Mouse (Mus musculus) hindbrain, embryonic 15.5 days (tissue): ENCODE measurements around the gene Chn1. TPM values are rescaled to one million over a fixed set of nuclear protein-coding genes. Genes with fewer than 3 reads are reported as not detected.

Experiments
- ATAC-seq: fragments of 200-750 bp; cut with Nextera tagmentation; 2 replicates; pipeline ENCODE4 v1.8.0; 2017; ENCODE audit warnings: low read depth, moderate number of reproducible peaks, moderate TSS enrichment; ENCODE audit not compliant: low FRiP score
- H3K27ac ChIP-seq: fragments of 300-500 bp; sonication (generic); replicated peaks from 2 replicates; pipeline ENCODE4 v1.5.1; 2015; ENCODE audit warnings: mild to moderate bottlenecking, inconsistent platforms
- H3K27me3 ChIP-seq: fragments of 300-500 bp; sonication (generic); 2 replicates; pipeline ENCODE4 v1.6.1; 2015; ENCODE audit warnings: control low read depth, inconsistent platforms
- H3K36me3 ChIP-seq: fragments of 300-500 bp; sonication (generic); 2 replicates; pipeline ENCODE4 v1.6.1; 2015; ENCODE audit warnings: control low read depth, inconsistent platforms
- H3K4me1 ChIP-seq: fragments of 300-500 bp; sonication (generic); replicated peaks from 2 replicates; pipeline ENCODE4 v1.6.1; 2015; ENCODE audit warnings: control low read depth, inconsistent platforms
- H3K4me2 ChIP-seq: fragments of 300-500 bp; sonication (generic); 2 replicates; pipeline ENCODE4 v1.6.1; 2015; ENCODE audit warnings: moderate library complexity, mild to moderate bottlenecking, inconsistent platforms
- H3K4me3 ChIP-seq: fragments of 300-500 bp; sonication (generic); 2 replicates; pipeline ENCODE4 v1.5.1; 2015; ENCODE audit warnings: mild to moderate bottlenecking, inconsistent platforms
- H3K9ac ChIP-seq: fragments of 300-500 bp; sonication (generic); 2 replicates; pipeline ENCODE4 v1.6.1; 2015; ENCODE audit warnings: inconsistent platforms
- H3K9me3 ChIP-seq: fragments of 300-500 bp; sonication (generic); 2 replicates; pipeline ENCODE4 v1.6.1; 2016; ENCODE audit warnings: control low read depth, inconsistent platforms
- WGBS: fragments of 180-500 bp; shearing (Covaris S2); methylation state at CpG from one replicate; pipeline ENCODE4 v1.1.7; 2015; 5-methylcytosine and 5-hydroxymethylcytosine counted together
- polyA plus RNA-seq: library from polyadenylated mRNA; unstranded; fragments of >200 nt; fragmentation: Nextera tagmentation; extraction: Ambion mirVana; gene quantifications from 2 replicates; pipeline ENCODE4 v1.2.1, GENCODE M21; 2015

Gene Chn1
- polyA plus RNA-seq, 1 experiment from 2014 or later = 97.5 TPM

- H3K4me3 ChIP-seq = no peak overlapping the region
- H3K4me2 ChIP-seq = no peak overlapping the region
- no peak for ATAC-seq
- no peaks in the 10 kb centered on the region for H3K27me3 ChIP-seq
- H3K9me3 ChIP-seq = no peaks in the 10 kb centered on the region
- H3K4me1 ChIP-seq = peaks cover 20% of the 10 kb centered on the region
- no peaks in the 10 kb centered on the region for H3K36me3 ChIP-seq
- H3K9ac ChIP-seq = no peak overlapping the region
- H3K27ac ChIP-seq = no peak overlapping the region
- WGBS = 74% methylated on average over 7 of the region's 7 CpGs
Observed at GRCm38 (mm10) chr2:73563690-73564089, 211.5 kb downstream of the Chn1 start.

- 94% methylated on average over 9 of the region's 9 CpGs for WGBS
Observed at GRCm38 (mm10) chr2:73562656-73563055, 212.5 kb downstream of the Chn1 start.

GRCm38 (mm10) chr2:73561665-73562063 is 213.5 kb downstream of the Chn1 start:
- Histone ChIP-seq H3K4me3 (peak overlapping the region; percentile 42), H3K36me3 (no peaks in the 10 kb centered on the region), H3K9ac (peak overlapping the region; percentile 39; the same call in 1 of the 2 replicates), H3K4me1 (peaks cover 17% of the 10 kb centered on the region), H3K27me3 (no peaks in the 10 kb centered on the region), H3K9me3 (no peaks in the 10 kb centered on the region), H3K4me2 (peak overlapping the region; percentile 62), H3K27ac (no peak overlapping the region; the same call in 1 of the 2 replicates)
- peak; percentile 76 for ATAC-seq
- 5% methylated on average over 8 of the region's 8 CpGs for WGBS

More at GRCm38 (mm10) chr2:73562656-73563055, 212.5 kb downstream of the Chn1 start:
- Histone ChIP-seq H3K27ac (no peak overlapping the region), H3K9me3 (no peaks in the 10 kb centered on the region), H3K36me3 (no peaks in the 10 kb centered on the region), H3K27me3 (no peaks in the 10 kb centered on the region), H3K9ac (no peak overlapping the region), H3K4me1 (peaks cover 20% of the 10 kb centered on the region), H3K4me2 (no peak overlapping the region), H3K4me3 (no peak overlapping the region)
- no peak for ATAC-seq

GRCm38 (mm10) chr2:73560899-73561664 is 214.1 kb downstream of the Chn1 start:
- WGBS = 3% methylated on average over 22 of the region's 23 CpGs
- peak overlapping the region; percentile 42 for H3K4me3 ChIP-seq
- H3K36me3 ChIP-seq = no peaks in the 10 kb centered on the region
- H3K27ac ChIP-seq = peak overlapping the region; percentile 8; the same call in 1 of the 2 replicates
- H3K4me1 ChIP-seq = peaks cover 15% of the 10 kb centered on the region
- no peaks in the 10 kb centered on the region for H3K27me3 ChIP-seq
- peak overlapping the region; percentile 39 for H3K9ac ChIP-seq
- peak; percentile 60 for ATAC-seq
- no peaks in the 10 kb centered on the region for H3K9me3 ChIP-seq
- peak overlapping the region; percentile 62 for H3K4me2 ChIP-seq

Other genes starting within 250 kb of the Chn1 start
- gene Wipf1, start 245.6 kb downstream of the Chn1 start, polyA plus RNA-seq = 2.9 and 3.3 TPM in 2 replicates
- 0.24 and 0.26 TPM in 2 replicates for gene Chrna1, start 195.0 kb downstream of the Chn1 start, polyA plus RNA-seq
- 103 and 104 TPM in 2 replicates for gene Atf2, start 117.3 kb upstream of the Chn1 start, polyA plus RNA-seq
- gene Atp5g3, start 136.0 kb upstream of the Chn1 start, polyA plus RNA-seq = 1,149 and 1,194 TPM in 2 replicates